Mouse (Mus musculus): ENCODE measurements around the gene Safb2. TPM values are rescaled to one million over a fixed set of nuclear protein-coding genes. Genes with fewer than 3 reads are reported as not detected.

Gene Safb2
- polyA plus RNA-seq, 1 experiment from 2014 or later = 89.0 TPM

- Histone ChIP-seq H3K36me3 (no peaks in the 10 kb centered on the region), H3K27me3 (no peaks in the 10 kb centered on the region), H3K9ac (replicated peaks) (no peak overlapping the region), H3K27ac (peak overlapping the region; percentile 87), H3K4me3 (replicated peaks) (no peak overlapping the region), H3K9me3 (no peaks in the 10 kb centered on the region), H3K4me1 (replicated peaks) (peaks cover 50% of the 10 kb centered on the region), H3K4me2 (replicated peaks) (no peak overlapping the region)
- ATAC-seq = peak; percentile 86
- 21% methylated on average over 6 of the region's 6 CpGs for WGBS
Measured at GRCm38 (mm10) chr17:56551841-56552581, 32.4 kb downstream of the Safb2 start.

- Histone ChIP-seq H3K9ac (replicated peaks) (no peak overlapping the region), H3K27ac (peak overlapping the region; percentile 87), H3K4me2 (replicated peaks) (no peak overlapping the region), H3K27me3 (no peaks in the 10 kb centered on the region), H3K36me3 (no peaks in the 10 kb centered on the region), H3K9me3 (no peaks in the 10 kb centered on the region), H3K4me3 (replicated peaks) (no peak overlapping the region), H3K4me1 (replicated peaks) (peaks cover 58% of the 10 kb centered on the region)
- WGBS = 82% methylated on average over 12 of the region's 12 CpGs
- ATAC-seq = no peak
Measured at GRCm38 (mm10) chr17:56550784-56551475, 33.5 kb downstream of the Safb2 start.

GRCm38 (mm10) chr17:56548605-56549105 is 35.7 kb downstream of the Safb2 start:
- peak overlapping the region; percentile 69 for H3K27ac ChIP-seq
- no peak overlapping the region for H3K9ac ChIP-seq (replicated peaks)
- 21% methylated on average over 4 of the region's 4 CpGs for WGBS
- no peak overlapping the region for H3K4me2 ChIP-seq (replicated peaks)
- no peaks in the 10 kb centered on the region for H3K9me3 ChIP-seq
- no peak overlapping the region for H3K4me3 ChIP-seq (replicated peaks)
- no peaks in the 10 kb centered on the region for H3K36me3 ChIP-seq
- H3K4me1 ChIP-seq (replicated peaks) = peaks cover 63% of the 10 kb centered on the region
- ATAC-seq = 0 out of 2 replicates have a peak, but pooled peaks have one; percentile 9
- no peaks in the 10 kb centered on the region for H3K27me3 ChIP-seq

GRCm38 (mm10) chr17:56547846-56548604 is 36.4 kb downstream of the Safb2 start:
- Histone ChIP-seq H3K4me1 (replicated peaks) (peaks cover 65% of the 10 kb centered on the region), H3K9me3 (no peaks in the 10 kb centered on the region), H3K9ac (replicated peaks) (no peak overlapping the region), H3K4me2 (replicated peaks) (no peak overlapping the region), H3K27ac (peak overlapping the region; percentile 70), H3K4me3 (replicated peaks) (no peak overlapping the region), H3K36me3 (no peaks in the 10 kb centered on the region), H3K27me3 (no peaks in the 10 kb centered on the region)
- 64% methylated on average over 9 of the region's 9 CpGs for WGBS
- ATAC-seq = no peak

GRCm38 (mm10) chr17:56547116-56547845 is 37.1 kb downstream of the Safb2 start:
- no peaks in the 10 kb centered on the region for H3K36me3 ChIP-seq
- H3K4me3 ChIP-seq (replicated peaks) = no peak overlapping the region
- H3K4me1 ChIP-seq (replicated peaks) = peaks cover 66% of the 10 kb centered on the region
- no peaks in the 10 kb centered on the region for H3K27me3 ChIP-seq
- H3K4me2 ChIP-seq (replicated peaks) = 0 out of 2 replicates have a peak overlapping the region, but pooled peaks have one; percentile 0
- no peaks in the 10 kb centered on the region for H3K9me3 ChIP-seq
- no peak overlapping the region for H3K9ac ChIP-seq (replicated peaks)
- WGBS = 57% methylated on average over 17 of the region's 17 CpGs
- H3K27ac ChIP-seq = peak overlapping the region; percentile 70
- ATAC-seq = 0 out of 2 replicates have a peak, but pooled peaks have one; percentile 7

GRCm38 (mm10) chr17:56546576-56546975 is 37.8 kb downstream of the Safb2 start:
- 89% methylated on average over 5 of the region's 5 CpGs for WGBS

GRCm38 (mm10) chr17:56545945-56546344 is 38.4 kb downstream of the Safb2 start:
- Histone ChIP-seq H3K4me1 (replicated peaks) (peaks cover 57% of the 10 kb centered on the region), H3K36me3 (no peaks in the 10 kb centered on the region), H3K9ac (replicated peaks) (no peak overlapping the region), H3K27ac (no peak overlapping the region), H3K9me3 (no peaks in the 10 kb centered on the region), H3K27me3 (no peaks in the 10 kb centered on the region), H3K4me2 (replicated peaks) (no peak overlapping the region), H3K4me3 (replicated peaks) (no peak overlapping the region)
- 78% methylated on average over 1 of the region's 1 CpGs for WGBS
- no peak for ATAC-seq

More at GRCm38 (mm10) chr17:56546576-56546975, 37.8 kb downstream of the Safb2 start:
- Histone ChIP-seq H3K4me3 (replicated peaks) (no peak overlapping the region), H3K4me1 (replicated peaks) (peaks cover 63% of the 10 kb centered on the region), H3K9me3 (no peaks in the 10 kb centered on the region), H3K4me2 (replicated peaks) (no peak overlapping the region), H3K27ac (peak overlapping the region; percentile 70), H3K36me3 (no peaks in the 10 kb centered on the region), H3K9ac (replicated peaks) (no peak overlapping the region), H3K27me3 (no peaks in the 10 kb centered on the region)
- no peak for ATAC-seq

GRCm38 (mm10) chr17:56544699-56545387 is 39.5 kb downstream of the Safb2 start:
- Histone ChIP-seq H3K9me3 (no peaks in the 10 kb centered on the region), H3K4me3 (replicated peaks) (no peak overlapping the region), H3K27me3 (no peaks in the 10 kb centered on the region), H3K4me1 (replicated peaks) (peaks cover 56% of the 10 kb centered on the region), H3K36me3 (no peaks in the 10 kb centered on the region), H3K27ac (no peak overlapping the region), H3K4me2 (replicated peaks) (no peak overlapping the region), H3K9ac (replicated peaks) (no peak overlapping the region)
- 80% methylated on average over 7 of the region's 7 CpGs for WGBS
- no peak for ATAC-seq

- ATAC-seq = no peak
- 0 out of 2 replicates have a peak overlapping the region, but pooled peaks have one; percentile 27 for H3K27ac ChIP-seq
- no peaks in the 10 kb centered on the region for H3K27me3 ChIP-seq
- H3K9me3 ChIP-seq = no peaks in the 10 kb centered on the region
- H3K9ac ChIP-seq (replicated peaks) = no peak overlapping the region
- no peak overlapping the region for H3K4me3 ChIP-seq (replicated peaks)
- no peak overlapping the region for H3K4me2 ChIP-seq (replicated peaks)
- no peaks in the 10 kb centered on the region for H3K36me3 ChIP-seq
- peaks cover 55% of the 10 kb centered on the region for H3K4me1 ChIP-seq (replicated peaks)
- 74% methylated on average over 3 of the region's 3 CpGs for WGBS
Measured at GRCm38 (mm10) chr17:56543684-56544224, 40.6 kb downstream of the Safb2 start.

GRCm38 (mm10) chr17:56542736-56543135 is 41.6 kb downstream of the Safb2 start:
- Histone ChIP-seq H3K4me1 (replicated peaks) (peaks cover 52% of the 10 kb centered on the region), H3K9me3 (no peaks in the 10 kb centered on the region), H3K36me3 (no peaks in the 10 kb centered on the region), H3K4me3 (replicated peaks) (no peak overlapping the region), H3K4me2 (replicated peaks) (no peak overlapping the region), H3K27ac (peak overlapping the region; percentile 45), H3K9ac (replicated peaks) (no peak overlapping the region), H3K27me3 (no peaks in the 10 kb centered on the region)
- 43% methylated on average over 8 of the region's 8 CpGs for WGBS
- ATAC-seq = no peak

Data from midbrain, embryonic 13.5 days (tissue).